Mouse (Mus musculus) E14TG2a.4 (cell line): ENCODE measurements at regions not wholly inside any gene's neighbourhood (a gene's known extent, or its start where the extent isn't known, plus 50 kb on each side); places are given as distances from the start of the nearest gene placed in this dataset.

ENCODE experiments used
- CTCF ChIP-seq: conservative IDR thresholded peaks from 2 replicates; pipeline ENCODE4 v1.5.1; 2014; ENCODE audit warnings: low read length
- NANOG ChIP-seq: IDR thresholded peaks from 2 replicates; pipeline ENCODE4 v1.6.1; 2014; ENCODE audit warnings: borderline replicate concordance, low read length, mixed read lengths

GRCm38 (mm10) chr13:111962155-111962554 lies 153.4 kb upstream of the Map3k1 start:
- TF ChIP-seq CTCF (no peak), NANOG (no peak)
